Mouse (Mus musculus): Measurements from ENCODE around the gene Rab44. TPM values are rescaled to one million over a fixed set of nuclear protein-coding genes. Genes with fewer than 3 reads are reported as not detected.
A peak's percentile ranks its signal among the peaks of the same experiment; 100 is the strongest.

Gene Rab44
- total and polyA plus RNA-seq, 2 experiments from 2014 or later: 0.23 to 2.0 TPM

DNA sequence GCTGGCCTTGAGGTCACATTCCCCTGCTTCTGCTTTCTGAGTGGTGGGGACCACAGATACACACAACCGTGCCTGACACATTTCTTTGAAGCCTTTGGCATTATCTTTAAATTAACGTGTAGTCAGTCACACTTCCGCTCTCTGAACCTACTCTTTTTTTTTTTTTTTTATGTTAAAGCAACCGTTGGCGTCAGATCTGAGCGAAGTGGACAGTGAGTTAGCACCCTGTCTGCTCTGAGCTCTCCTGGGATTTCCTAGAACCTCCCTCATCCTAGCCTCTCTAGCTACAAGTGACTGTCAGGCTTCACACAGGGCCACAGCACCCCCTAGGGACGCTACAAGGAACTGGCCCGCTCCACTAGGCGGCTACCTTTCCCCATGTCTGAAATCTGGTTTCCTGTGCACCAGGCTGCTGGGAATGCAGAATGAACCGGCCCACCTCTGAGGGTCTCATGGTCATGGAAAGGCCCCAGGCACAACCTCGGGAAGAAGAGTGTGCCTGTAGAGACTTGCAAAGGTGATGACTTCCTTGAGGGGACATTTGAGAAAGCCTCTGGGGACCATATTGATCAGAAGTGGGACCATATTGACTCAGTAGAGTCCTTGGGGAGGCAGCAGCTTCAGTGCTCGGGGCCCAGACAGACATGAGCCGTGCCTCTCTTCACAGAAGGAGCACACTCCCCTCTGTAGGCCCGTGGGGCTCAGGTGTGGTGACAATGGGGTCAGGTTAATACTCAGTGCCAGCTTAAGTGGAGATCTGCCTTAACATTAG, 57.2 kb downstream of the Rab44 start:
- no peaks in the 10 kb centered on the region for H3K27me3 ChIP-seq (ENCODE audit: control insufficient read depth, insufficient read depth, low read length)
- TF ChIP-seq CTCF (IDR thresholded peaks at IDR 0.05; ENCODE audit: low read depth) (peak; percentile 91), EP300 (IDR thresholded peaks at IDR 0.05; ENCODE audit: low read depth) (no peak)
- no peaks in the 10 kb centered on the region for H3K4me1 ChIP-seq (ENCODE audit: control insufficient read depth, insufficient read depth)
- ATAC-seq (ENCODE audit: insufficient read depth, low read depth) (peak; percentile 82), DNase-seq (ENCODE audit: low spot score) (peak; percentile 81)
- H3K36me3 ChIP-seq (replicated peaks; ENCODE audit: control insufficient read depth, insufficient read depth, low read length): no peaks in the 10 kb centered on the region
- 22% methylated on average over 14 of the region's 14 CpGs for WGBS
- H3K9ac ChIP-seq (replicated peaks; ENCODE audit: low read depth, low read length): no peak overlapping the region
- H3K27ac ChIP-seq (ENCODE audit: low read depth): no peak overlapping the region
- H3K4me3 ChIP-seq (ENCODE audit: low read depth, low read length): no peak overlapping the region
- no peak overlapping the region for H3K4me2 ChIP-seq (ENCODE audit: low read depth, low read length)
- H3K9me3 ChIP-seq (replicated peaks; ENCODE audit: control insufficient read depth, low read length): no peaks in the 10 kb centered on the region

DNA sequence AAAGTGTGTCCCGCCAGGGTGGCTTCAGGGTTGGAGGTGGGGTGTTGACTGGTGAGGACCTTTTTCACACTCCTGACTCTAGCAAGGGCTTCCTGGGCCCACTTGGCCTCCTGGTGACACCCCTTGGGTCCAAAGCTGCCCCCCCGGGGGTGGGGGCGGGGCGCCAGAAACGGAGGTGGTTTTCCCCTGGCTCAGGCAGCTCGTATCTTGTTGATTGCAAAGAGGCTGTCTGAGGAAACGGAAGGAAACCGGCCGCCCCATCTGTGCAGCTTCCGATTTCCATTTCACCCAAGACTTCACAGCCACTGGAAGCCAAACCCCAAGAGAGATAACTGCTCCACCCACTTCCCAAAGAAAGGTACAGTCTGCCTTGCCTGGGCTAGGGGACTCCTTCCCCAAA, 58.1 kb downstream of the Rab44 start:
- Histone ChIP-seq H3K9ac (replicated peaks; ENCODE audit: low read depth, low read length) (no peak overlapping the region), H3K36me3 (replicated peaks; ENCODE audit: control insufficient read depth, insufficient read depth, low read length) (no peaks in the 10 kb centered on the region), H3K4me3 (ENCODE audit: low read depth, low read length) (no peak overlapping the region), H3K4me1 (ENCODE audit: control insufficient read depth, insufficient read depth) (peaks cover 8% of the 10 kb centered on the region), H3K9me3 (replicated peaks; ENCODE audit: control insufficient read depth, low read length) (no peaks in the 10 kb centered on the region), H3K4me2 (ENCODE audit: low read depth, low read length) (0 out of 2 replicates have a peak overlapping the region, but pooled peaks have one; percentile 11), H3K27me3 (ENCODE audit: control insufficient read depth, insufficient read depth, low read length) (no peaks in the 10 kb centered on the region), H3K27ac (ENCODE audit: low read depth) (no peak overlapping the region)
- DNase-seq (ENCODE audit: low spot score) (no peak), ATAC-seq (ENCODE audit: insufficient read depth, low read depth) (no peak)
- TF ChIP-seq EP300 (IDR thresholded peaks at IDR 0.05; ENCODE audit: low read depth): no peak
- TF ChIP-seq CTCF (IDR thresholded peaks at IDR 0.05; ENCODE audit: low read depth): no peak
- 30% methylated on average over 10 of the region's 10 CpGs for WGBS

DNA sequence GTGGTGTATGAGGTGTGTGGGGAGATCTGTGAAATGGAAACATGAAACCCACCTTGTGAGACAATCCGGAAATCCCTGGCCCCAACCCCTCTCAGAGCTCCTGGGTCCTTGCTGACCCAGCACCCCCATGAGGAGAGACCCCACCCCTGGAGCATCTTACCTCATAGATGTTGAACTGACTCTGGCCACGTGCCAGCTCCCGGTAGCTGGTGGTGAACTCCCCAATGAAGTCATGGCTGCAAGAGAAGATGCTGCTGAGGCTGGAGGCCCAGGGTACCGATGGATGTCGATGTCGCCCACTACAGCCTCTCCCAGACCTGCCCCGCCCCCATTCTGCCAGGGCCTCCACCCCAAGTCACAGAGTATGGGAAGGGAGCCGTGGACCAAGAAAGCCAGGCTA, 59.2 kb downstream of the Rab44 start:
- Histone ChIP-seq H3K4me1 (ENCODE audit: control insufficient read depth, insufficient read depth) (peaks cover 8% of the 10 kb centered on the region), H3K36me3 (replicated peaks; ENCODE audit: control insufficient read depth, insufficient read depth, low read length) (no peaks in the 10 kb centered on the region), H3K4me3 (ENCODE audit: low read depth, low read length) (no peak overlapping the region), H3K9me3 (replicated peaks; ENCODE audit: control insufficient read depth, low read length) (no peaks in the 10 kb centered on the region), H3K9ac (replicated peaks; ENCODE audit: low read depth, low read length) (no peak overlapping the region), H3K27ac (ENCODE audit: low read depth) (no peak overlapping the region), H3K4me2 (ENCODE audit: low read depth, low read length) (no peak overlapping the region), H3K27me3 (ENCODE audit: control insufficient read depth, insufficient read depth, low read length) (no peaks in the 10 kb centered on the region)
- WGBS: 67% methylated on average over 8 of the region's 8 CpGs
- DNase-seq (ENCODE audit: low spot score) (no peak), ATAC-seq (ENCODE audit: insufficient read depth, low read depth) (no peak)
- no peak for TF ChIP-seq EP300 (IDR thresholded peaks at IDR 0.05; ENCODE audit: low read depth)
- no peak for TF ChIP-seq CTCF (IDR thresholded peaks at IDR 0.05; ENCODE audit: low read depth)

DNA sequence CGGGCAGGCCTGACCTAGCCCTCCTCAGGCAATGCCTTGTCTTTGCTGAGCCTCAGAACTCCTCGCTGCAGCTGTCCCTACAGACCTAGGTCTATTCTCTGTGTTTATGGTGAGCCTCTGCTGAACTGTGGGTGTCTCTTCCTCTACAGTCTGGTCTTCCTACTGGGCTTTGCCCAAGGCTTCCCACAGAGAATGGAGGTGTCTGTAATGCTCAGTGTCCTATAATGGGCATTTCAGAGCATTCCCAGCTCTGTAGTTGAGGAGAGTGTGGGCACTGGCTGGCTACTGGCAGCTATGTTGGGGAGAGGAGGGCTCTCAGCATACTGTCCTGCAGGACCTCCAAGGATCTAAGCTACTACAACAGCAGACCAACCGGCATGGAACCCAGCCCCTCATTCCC, 61.7 kb downstream of the Rab44 start:
- Histone ChIP-seq H3K27me3 (ENCODE audit: control insufficient read depth, insufficient read depth, low read length) (no peaks in the 10 kb centered on the region), H3K27ac (ENCODE audit: low read depth) (no peak overlapping the region), H3K4me2 (ENCODE audit: low read depth, low read length) (no peak overlapping the region), H3K4me1 (ENCODE audit: control insufficient read depth, insufficient read depth) (peaks cover 8% of the 10 kb centered on the region), H3K9ac (replicated peaks; ENCODE audit: low read depth, low read length) (no peak overlapping the region), H3K4me3 (ENCODE audit: low read depth, low read length) (no peak overlapping the region), H3K9me3 (replicated peaks; ENCODE audit: control insufficient read depth, low read length) (no peaks in the 10 kb centered on the region), H3K36me3 (replicated peaks; ENCODE audit: control insufficient read depth, insufficient read depth, low read length) (no peaks in the 10 kb centered on the region)
- DNase-seq (ENCODE audit: low spot score) (no peak), ATAC-seq (ENCODE audit: insufficient read depth, low read depth) (no peak)
- TF ChIP-seq CTCF (IDR thresholded peaks at IDR 0.05; ENCODE audit: low read depth): no peak
- WGBS: 50% methylated on average over 3 of the region's 3 CpGs

DNA sequence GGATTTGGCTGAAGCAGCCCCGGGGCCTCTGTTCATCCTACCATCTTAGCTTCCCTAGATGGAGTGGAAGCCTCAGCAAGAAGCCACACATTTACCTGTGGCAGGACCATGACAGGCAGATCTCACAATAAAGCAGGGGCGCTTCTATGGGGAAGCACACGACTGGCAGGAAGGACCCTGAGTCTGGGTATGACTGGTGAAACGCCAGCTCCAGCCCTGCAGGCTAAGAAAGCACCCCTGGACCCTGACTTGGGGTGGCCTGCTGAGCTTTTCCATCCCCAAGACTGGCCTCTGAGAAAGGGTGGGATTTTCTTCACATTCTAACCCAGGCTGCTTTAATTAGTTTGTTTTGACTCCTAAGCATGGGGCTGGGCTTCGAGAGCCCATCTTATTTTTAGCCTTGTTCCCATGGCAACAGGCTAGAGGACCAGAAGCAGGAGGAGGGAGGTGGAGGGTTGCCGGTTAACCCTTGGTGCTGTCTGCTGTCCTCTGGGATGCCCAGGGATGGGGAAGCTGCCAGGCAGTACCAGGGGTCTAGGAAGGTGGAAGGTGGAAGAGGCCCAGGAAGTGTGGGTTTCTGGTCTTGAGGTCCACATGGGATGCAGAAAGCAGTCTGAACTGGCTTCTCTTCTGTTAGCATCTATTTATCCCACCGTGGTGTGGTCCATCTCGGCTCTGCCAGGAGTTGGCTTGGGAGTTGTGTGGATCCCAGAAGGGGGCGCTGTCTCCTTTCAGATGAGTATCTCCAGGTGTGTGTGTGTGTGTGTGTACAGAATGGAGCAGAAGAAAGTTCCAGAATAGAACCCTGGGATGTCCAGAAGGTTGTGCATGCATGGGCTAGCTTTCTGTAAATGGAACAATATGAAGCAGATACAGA, 62.7 kb downstream of the Rab44 start:
- DNase-seq (ENCODE audit: low spot score): peak; percentile 23
- H3K9me3 ChIP-seq (replicated peaks; ENCODE audit: control insufficient read depth, low read length): no peaks in the 10 kb centered on the region
- no peak overlapping the region for H3K9ac ChIP-seq (replicated peaks; ENCODE audit: low read depth, low read length)
- H3K4me2 ChIP-seq (ENCODE audit: low read depth, low read length): no peak overlapping the region
- H3K27ac ChIP-seq (ENCODE audit: low read depth): no peak overlapping the region
- TF ChIP-seq CTCF (IDR thresholded peaks at IDR 0.05; ENCODE audit: low read depth) (peak; percentile 75), EP300 (IDR thresholded peaks at IDR 0.05; ENCODE audit: low read depth) (no peak)
- no peaks in the 10 kb centered on the region for H3K36me3 ChIP-seq (replicated peaks; ENCODE audit: control insufficient read depth, insufficient read depth, low read length)
- peaks cover 8% of the 10 kb centered on the region for H3K4me1 ChIP-seq (ENCODE audit: control insufficient read depth, insufficient read depth)
- no peak overlapping the region for H3K4me3 ChIP-seq (ENCODE audit: low read depth, low read length)
- ATAC-seq (ENCODE audit: insufficient read depth, low read depth): peak; percentile 44
- H3K27me3 ChIP-seq (ENCODE audit: control insufficient read depth, insufficient read depth, low read length): no peaks in the 10 kb centered on the region
- WGBS: 25% methylated on average over 9 of the region's 9 CpGs
